Mouse (Mus musculus) NIH3T3 (cell line): Measurements from ENCODE around the gene Gramd4.
"Not testable (repeated sequence)": the region's sequence is repeated elsewhere in the genome, so short reads cannot be mapped to it uniquely, and the experiment has no call there.

Source experiments
- DNase-seq: peaks from one replicate; pipeline ENCODE4 v3.0.0-alpha.2; 2012; ENCODE audit warnings: low read depth

Gene Gramd4

DNA sequence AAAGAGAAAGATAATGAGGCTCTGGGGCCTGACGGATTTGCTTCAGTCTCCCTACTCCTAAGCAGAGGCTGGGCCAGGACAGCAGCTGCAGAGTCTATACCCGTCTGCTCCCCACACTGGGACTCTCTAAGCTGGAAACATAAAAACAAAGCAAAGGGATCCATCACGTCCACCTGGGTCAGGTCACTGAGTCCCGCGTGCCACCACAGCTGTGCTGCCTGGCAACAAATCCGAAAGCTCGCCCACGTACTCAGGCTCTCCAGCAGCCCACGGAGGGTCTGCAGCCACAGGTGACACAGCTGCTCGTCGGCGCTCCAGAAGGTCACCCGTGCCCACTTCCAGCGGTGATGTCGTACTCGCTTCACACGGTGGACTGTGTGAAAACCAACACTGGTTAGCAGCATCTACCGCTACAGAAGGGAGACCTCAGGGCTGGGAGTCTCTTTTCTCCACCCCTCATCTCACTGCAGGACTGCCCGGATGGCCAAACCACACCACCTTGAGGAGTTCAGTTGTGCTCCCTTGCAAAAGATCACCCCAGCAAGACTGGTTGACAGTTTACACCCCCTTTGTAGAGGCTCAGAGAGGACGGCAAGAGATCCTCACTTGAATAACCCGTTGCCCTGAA, 107.3 kb downstream of the Gramd4 start:
- no peak for DNase-seq

DNA sequence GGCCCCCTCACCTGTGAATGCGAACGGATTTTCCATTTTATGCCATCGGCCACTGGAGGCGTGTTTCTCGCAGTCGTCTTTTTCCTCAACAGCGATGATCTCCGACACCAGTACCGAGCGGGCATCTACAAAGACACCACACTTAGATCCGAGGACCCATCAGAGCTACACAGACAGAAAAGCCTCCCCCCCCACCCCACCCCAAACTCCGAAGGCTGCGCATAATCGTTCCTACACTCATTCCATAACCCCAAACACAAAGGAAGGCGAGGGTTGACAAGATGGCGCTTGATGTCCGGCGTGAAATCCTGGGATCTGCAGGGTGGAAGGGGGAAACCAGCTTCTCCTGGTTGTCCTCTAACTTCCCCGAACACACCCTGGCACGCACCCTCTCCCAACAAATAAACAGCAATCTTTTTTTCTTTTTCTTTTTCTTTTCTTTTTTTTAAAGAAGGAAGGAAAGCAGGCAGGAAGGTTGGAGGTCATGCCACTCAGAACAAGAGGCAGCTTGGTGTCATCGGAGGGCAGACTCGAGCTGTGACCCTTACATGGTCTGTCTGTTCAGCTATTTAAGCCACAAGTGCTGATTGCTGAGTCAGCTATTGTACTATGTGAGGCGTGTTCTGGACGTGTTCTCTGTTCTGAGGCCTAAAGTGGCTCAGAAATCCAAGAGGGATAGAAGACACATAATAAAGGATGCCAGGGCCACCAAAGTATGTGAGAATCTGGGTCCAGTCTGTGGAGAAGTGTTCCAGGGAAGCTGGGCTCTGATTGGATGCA, 108.5 kb downstream of the Gramd4 start:
- no peak for DNase-seq

DNA sequence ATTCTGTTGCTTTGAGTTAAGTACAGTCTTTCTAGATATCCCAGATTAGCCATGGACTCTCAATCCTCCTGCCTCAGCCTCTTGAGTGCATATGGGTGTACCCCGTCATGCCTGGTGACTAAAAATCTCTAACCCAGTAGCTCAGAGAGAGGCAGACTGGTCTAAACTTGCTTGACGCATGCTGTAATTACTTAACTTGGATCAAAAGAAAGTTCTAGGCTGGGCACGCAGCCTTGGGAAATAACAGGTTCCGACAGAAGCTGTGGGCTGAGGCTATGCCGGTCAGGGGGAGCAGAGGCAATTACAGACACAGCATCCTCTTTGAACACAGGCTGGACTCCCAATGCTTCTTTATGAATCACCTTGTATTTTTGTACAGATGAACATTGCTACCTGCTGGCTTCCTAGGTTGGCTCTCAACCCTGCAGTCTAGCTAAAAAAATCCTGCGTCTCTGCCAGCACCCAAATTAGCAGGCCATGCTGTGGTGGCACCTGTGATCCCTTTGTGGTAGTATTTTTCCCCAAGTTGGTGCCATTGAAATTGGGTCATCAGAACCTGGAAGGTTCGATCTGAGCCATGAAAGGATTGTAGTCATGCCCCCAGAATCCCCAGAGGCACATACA, 109.6 kb downstream of the Gramd4 start:
- DNase-seq = no peak

DNA sequence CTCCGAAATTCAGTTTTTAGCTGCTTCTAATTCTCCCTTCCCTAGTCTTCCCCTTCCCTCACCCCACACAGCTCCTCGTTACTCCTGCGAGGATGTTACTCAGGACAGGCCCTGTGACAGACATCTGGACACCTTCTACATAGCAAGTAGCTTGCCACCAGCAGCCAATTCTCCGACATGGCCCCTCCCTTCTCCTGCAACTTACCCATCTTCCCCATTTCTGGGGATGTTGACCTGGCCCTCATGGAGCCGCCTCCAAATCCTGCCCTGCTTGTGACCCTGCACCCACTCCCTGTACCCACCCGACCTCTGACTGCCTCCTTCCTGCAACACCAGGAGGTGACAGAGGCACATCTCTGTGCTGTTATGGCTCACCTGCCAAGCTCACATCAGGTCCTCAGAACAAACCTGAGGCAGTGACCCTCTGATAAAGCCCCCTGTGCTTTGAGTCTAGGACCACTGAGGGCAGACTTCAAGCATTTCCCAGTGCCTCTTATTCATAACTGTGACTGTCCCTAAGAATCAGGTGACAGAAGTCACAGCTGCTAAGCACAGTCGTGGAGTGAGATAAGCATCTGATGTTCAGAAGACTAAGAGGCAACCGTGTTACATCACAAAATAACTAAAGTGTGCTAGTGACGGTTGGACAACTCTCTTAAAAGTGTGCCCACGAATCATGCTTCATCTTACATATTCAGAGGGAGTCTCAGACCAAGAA, 110.5 kb downstream of the Gramd4 start:
- DNase-seq = no peak

DNA sequence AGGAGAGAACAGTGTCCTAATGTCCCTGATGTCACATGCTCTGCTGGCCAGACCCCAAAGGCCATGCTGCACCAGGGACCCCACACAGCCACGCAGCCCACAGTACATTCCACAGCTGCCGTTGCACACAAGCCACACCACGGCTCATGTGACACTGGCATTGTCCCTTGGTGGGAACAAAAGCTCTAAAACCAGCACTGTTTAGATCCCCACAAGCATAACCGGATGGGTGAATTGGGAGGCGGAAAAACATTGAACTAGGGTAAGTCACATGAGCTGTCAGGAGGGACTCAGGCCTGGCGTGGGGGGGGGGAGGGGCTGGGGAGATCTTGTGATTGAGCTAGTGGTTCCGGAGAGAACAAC, 111.0 kb downstream of the Gramd4 start:
- no peak for DNase-seq

DNA sequence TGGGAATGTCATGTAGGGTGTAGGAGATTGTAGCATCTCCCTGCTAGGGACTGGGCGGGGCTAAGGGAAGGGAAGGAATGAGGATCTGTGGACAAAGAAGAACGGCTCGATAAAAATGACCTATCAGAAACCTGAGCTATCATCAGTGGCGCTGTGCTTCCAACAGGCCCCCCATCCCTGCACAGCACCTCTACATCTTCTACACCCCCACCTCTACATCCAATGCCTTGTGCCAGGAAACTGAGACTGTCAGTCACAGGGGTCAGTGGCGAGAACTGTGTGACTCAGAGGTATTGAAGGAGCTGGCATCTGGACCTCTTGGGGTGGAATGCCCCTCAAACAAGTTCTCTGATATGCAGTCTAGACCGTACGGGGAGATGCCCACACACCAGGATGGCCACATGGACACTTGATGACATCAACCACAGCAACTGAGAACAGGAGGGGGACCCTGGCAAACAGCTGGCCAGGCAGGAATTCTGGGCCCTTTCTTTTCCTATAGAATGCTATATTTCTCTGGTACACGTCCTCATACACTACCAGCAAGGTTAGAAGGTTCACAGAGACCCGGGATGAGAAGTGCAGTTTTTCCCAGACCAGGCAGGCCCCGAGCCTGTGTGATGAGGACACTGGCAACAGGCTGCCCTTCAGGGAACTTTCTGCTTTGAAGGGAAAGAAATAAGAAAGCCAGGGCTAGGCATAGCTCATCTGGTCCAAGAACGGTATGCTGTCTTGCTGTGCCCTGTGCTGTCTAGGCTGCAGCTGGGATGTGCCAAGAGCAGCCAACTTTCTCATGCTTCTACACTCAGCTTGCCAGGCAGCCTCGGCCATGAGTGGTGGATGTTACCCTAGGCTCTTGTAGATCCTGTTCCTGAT, 111.7 kb downstream of the Gramd4 start:
- DNase-seq = no peak

DNA sequence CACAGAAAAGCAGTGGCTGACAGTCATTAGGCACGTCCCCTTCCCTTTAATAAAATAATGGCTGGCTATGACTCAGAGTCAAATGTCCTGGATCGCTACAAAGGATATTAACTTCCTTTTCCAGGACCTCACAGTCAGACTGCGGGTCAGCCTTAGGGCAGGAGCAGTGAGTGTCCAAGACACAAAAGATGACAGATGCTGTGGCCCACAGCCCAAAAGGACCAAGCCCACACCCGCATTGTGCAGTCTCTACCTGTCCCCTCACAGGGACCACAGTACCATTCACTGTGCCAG, 112.3 kb downstream of the Gramd4 start:
- DNase-seq = no peak

DNA sequence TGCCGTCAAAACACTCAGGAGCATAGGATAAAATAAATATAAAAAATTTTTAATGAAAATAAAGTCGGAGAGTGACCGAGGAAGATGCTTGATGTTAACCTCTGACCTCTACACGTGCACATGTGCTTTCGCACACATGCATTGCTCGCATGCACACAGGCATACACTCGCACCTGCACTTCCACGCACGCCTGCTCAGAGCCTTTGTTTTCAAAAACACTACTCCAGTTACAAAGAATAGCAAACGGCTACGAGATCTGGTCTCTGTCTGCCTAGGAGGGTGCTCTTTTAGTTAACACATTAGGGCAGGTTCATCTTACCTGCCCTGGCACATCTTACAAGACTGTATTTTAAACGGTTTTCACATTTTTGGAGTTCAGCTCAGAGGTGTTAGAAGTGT, 113.8 kb downstream of the Gramd4 start:
- DNase-seq = no peak

DNA sequence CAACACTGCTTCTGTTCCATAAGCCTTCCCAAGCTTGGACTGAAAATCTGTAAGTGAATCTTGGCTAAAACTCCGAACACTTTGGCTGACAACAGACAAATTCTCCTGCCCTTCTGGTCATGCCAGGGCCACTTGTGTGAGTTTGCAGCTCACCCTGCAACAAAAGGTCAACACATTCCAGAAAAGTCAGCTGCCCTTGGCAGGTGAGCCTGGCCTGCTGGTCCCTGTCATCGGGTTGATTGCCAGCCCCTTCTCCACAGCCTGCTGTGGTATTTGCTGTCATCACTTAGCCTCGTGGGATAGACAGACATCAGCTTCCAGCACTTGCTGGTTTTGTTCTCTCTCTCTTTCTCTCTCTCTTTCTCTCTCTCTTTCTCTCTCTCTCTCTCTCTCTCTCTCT, 114.6 kb downstream of the Gramd4 start:
- DNase-seq = no peak

DNA sequence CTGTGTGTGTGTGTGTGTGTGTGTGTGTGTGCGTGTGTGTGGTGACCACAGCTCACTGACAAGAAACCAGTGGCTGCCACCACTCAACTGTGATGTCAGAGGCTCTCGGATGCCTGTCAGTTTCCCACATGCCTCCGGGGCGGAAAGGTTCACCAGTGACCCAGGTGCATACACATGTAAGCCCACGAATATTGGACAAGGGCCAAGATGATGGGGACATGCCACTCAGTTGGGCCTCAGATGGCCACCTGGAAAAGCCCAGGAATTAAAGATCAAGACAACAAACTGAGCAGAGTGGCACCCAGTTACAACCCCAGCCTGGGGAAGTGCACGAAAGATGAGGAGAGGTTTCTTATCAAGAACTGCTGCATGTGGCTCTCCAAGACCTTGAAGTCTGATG, 115.0 kb downstream of the Gramd4 start:
- DNase-seq = no peak

DNA sequence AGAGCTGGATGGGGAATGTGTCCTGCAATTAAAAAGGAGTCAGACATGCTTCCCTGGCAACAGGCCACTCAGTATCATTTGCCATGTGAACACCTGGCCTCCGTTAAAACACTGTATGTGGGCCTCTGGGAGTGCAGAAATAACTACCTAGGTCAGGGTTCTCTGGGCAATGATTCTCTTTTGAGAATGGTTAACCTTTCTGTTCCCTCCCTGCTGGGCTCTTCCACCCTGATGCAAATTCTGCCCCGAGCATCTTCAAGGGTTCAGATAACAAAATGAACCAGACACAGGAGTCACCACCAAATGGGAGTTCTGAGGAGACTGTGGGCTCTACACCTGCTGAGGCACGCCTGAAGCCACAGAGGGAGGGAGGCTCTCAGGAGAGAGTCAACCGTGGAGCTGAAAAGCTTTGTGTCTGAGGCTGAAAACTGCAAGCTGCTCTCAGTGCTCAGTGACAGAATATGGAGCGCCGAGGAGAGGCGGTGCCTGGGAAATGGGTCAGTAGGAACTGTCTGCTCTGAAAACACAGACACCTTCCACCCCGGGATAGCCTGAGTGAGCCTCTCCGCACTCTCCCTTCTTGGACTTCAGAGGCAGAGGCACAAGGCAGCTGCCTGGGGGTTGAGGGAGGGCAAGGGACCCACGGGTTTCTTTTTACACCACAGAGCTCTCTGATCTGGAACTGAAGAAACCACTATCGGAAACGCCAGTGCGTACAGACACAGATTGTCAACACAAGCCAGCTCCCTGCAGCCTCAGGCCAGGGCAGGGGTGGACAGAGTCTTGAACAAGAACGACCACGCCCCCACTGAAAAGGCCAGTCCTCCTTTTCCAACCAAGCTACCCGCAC, 115.9 kb downstream of the Gramd4 start:
- DNase-seq = no peak

DNA sequence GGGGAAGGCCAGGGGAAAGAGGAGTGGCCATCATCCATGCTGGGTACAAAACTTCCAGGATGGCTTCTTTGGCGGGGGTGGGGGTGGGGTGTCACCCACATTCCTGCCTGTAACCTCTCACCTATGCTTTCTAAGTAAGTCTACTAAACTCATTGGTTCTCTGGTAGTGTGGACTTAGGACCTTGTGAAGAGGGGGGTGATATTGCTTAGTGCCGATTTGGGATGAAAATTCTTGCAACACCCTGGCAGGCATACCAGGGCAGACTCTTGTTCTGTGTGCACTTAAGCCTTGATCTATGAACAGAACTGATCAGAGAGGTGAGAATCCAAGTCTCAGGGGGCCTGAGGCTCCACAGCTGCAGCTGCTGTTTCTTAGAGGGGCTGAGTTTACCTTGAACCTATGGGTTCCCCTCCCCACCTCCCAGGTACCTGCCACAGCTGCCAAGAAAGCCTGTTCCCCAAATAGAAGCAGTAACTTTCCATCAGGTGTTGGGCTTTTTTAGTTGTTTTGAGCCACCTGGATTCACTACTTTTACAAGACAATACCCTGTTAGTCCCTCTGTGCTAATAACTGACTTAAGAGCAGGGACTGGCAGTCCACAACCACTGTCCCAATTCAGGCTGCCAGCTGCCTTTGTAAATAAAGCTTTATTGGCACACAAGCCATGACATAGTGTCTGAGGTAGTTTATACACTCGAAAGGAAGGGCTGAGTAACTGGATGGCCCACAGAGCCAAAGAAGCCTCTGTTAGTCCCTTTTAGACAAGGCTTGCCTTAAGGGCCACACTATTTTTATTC, 118.0 kb downstream of the Gramd4 start:
- DNase-seq = no peak

DNA sequence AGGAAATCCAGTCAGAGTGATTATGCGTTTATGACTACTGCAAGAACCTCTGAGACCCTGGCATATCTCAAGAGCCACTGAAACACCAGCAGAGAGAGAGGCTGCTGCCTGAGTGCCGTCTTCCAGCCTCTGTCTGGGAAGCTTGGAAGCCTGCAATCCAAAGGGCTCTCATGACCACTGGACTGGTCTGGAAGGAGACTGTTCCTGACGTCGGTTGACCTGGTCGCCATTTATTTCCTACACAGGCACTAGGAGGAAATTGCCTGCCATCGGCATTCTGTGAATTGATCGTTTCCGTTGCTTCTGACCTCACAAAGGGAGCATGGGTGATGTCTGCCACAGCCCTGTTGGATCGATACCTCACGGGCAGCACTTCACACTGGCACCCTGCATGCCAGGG, 118.7 kb downstream of the Gramd4 start:
- DNase-seq = no peak

DNA sequence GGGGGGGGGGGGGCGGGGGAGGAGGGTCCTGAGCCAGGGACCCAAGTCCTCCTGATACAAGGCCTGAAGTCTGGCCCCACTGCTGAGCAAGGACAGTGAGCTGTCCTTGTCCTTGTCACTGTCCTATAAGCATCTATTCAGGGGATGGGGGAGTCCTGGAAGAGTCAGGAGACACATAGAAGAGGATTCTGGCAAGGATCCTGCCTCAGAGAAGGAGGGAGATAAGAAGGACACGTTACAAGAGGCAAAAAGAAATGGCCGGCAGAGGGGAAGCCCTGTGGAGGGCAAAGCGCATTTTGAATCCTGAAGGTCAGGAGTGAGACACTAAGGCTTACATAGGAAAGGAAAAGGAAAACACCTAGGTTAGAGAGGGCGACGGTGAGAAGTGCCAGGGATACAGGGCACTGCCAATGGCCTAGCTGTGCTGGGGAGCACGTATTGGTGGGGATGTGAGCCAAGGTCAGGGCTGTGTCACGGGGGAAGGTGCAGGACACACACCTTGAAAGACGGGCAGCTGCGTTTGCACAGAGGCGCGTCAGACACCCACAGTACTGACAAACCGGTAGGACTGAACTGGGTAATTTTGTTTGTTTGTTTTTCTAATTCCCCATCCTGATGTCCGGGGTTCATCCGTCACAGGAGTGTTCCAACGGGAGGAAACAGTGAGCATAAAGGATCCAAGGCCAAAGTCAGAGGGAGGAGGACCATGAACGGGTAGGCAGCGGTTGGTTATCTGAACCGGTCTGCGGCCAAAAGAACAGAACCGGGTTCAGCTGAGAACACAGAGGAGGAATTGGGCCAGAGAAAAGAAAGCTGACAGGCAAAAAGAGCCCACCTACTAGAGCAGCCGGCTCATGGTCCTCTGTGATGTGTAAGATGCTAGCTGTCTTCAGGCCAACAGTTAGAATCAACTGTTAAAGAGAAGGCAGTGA, 119.5 kb downstream of the Gramd4 start:
- no peak for DNase-seq

DNA sequence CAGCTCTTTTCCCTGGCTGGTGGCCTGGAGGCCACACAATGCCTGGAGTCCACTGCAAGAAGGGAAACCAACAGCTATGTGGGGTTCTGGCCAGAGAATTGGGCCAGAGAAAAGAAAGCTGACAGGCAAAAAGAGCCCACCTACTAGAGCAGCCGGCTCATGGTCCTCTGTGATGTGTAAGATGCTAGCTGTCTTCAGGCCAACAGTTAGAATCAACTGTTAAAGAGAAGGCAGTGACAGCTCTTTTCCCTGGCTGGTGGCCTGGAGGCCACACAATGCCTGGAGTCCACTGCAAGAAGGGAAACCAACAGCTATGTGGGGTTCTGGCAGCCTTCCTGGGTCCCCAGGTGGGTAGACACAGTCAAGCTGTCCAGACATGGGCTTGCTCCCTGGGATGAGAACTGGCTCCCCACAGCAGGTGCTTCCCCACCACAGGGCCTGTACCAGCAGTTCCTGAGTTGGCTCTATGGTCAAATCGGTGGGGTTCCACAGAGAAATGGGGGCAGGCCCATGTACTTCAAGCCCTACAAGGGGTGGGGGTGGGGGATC, 120.3 kb downstream of the Gramd4 start:
- not testable (repeated sequence) for DNase-seq

DNA sequence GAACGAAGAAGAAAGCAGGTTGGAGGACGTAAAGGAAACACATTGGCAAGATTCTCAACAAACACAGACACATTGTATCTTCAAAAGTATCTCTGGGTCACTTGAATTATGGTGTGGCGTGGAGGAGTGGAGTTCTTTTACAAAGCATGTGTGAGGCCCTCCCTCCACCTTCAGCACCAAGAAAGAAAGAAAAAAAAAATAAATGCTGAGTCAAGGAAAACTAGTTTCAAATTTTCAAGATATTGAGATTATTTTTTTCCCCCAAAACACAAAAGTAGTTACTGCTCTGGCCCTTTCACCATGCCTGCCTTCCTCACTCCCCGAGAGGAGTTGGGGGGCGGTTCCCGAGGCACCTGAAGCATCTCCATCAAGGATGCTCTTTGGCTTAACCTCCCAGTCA, 121.1 kb downstream of the Gramd4 start:
- no peak for DNase-seq

DNA sequence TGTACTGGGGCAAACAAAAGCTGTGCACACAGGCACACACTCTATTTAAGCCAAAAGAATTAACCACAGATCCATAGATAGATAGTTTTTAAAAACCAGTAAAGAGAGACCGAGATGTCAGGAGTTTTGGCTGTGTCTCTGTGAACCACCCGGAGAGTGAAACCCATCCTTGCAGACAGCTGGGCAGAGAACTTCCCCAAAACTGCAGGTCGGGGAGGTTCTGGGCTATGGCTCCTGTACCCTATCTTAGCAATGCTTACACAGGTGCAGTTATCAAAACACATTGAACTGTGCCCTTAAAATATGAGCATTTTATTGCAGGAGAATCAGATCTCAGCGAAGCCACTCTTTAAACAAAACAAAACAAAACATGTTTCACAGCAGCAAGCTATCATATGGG, 122.9 kb downstream of the Gramd4 start:
- no peak for DNase-seq

DNA sequence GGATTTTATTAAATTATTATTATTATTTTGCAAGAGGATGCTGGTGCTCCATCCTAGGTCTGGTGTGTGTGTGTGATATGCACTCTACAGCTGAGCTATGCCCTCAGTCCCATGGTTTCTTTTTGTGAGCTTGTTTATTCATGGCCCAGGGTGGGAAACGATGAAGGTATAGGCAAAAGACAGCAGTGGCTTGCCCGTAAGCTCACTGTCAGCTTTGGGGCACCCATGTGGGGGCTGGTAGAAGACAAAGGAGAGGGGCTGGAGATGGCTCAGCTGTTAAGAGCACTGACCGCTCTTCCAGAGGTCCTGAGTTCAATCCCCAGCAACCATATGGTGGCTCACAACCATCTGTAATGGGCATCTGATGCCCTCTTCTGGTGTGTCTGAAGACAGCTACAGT, 123.8 kb downstream of the Gramd4 start:
- DNase-seq = not testable (repeated sequence)

DNA sequence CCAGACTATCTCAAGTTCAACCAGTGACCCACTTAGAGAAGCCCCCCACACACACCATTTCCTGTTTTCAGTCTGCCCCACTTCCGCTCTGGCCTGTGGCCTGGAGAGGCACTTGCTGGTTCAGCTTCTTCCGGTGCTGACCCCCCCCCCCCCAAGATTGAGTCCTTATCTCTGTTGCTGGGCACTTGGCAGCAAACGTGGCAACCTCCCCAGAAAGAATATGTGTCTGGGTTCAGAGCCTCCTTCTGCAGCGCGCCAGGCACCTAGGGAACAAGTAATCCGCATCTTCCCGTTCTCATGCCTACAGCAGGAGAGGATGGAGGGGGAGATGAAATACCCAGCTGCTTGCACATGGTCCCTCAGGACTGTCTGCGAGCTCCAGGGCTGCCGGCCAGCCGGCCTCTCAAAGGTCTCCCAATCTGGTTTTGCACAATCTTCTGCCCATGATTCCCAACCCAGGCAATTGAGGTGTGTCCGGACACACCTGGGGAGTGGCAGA, 124.5 kb downstream of the Gramd4 start:
- DNase-seq = no peak
